Mouse (Mus musculus) CD4-positive, CD25-positive, alpha-beta regulatory T cell, adult 2 months (primary cell): Measurements from ENCODE around the gene Def6.

Experiments used
- DNase-seq: peaks from one replicate; pipeline ENCODE4 v3.0.0-alpha.2; 2012; ENCODE audit warnings: low read depth, low spot score

Gene Def6

DNA sequence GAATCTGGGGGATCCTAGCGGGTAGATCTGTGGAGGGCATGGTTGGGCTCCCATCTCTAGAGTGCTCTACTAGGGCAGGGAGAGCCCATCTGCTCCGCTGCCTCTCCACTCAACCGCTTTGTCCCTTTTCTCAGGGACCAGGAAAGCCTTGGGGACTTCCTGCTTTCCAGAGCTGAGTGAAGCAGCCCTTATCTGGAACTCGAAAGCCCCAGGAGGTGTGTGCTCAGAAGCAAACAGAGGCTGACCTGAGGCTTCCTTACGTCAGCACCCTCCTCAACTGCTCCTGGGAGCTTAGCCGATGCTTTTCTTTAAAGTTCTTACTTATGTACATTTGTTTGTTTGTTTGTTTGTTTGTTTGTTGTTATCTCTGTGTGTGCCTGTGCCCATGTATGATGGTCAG, 65.3 kb downstream of the Def6 start:
- no peak for DNase-seq

DNA sequence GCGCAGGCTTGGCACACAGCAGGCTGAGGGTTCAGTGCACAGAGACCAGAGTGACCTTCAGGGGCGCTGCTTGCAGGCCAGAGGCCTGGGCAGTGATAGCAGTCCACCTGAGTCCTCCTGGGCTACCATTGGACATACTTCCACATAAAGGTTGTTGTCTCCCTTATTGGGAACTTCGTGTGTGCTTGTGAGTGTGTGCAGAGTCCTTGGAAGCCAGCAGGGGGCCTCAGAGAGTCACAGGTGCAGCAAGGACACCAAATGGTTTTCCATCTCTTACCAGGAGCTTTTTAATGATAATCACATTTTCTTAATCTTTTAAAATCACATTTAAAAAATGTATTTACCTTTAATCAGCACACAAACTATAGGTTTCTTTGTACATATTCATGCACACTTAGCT, 67.2 kb downstream of the Def6 start:
- peak; percentile 53 for DNase-seq

DNA sequence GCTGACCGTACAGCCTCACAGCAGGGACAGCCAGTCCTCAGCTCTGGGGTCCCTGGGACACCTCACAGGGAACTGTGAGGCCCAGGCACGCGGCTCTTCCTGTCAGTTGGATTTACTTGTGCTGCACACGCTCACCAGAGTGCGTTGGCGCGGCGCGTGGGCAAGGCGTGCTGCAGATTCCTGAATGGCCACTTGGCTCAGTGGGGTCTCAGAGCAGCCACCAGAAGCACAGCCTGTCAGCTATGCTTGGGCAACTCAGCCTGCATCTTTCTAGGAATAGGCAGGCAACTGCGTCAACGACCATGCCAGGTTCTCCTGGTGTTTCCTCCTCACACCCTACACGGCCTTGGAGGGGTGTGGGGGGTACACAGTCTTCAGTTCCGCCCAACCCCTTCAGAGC, 69.6 kb downstream of the Def6 start:
- DNase-seq = no peak

DNA sequence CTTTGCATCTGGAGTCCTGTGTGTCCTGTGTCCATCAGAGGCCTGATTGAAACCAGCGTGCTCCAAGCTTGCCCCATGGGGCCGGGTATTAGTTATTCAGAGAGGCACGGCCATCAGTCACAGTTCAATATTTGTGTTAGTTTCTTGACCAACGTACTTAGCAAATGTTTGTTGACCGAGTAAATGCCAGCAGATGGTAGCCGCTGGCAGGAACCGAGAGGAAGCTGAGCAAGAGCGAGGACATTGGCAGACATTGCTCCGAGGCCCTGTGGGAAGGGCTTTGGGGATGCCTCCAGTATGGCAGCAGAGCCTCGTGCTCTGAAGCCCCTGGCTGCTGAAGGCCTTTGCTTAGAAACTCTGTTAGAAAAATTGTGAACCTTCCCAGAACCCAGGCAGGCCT, 70.1 kb downstream of the Def6 start:
- DNase-seq = no peak

DNA sequence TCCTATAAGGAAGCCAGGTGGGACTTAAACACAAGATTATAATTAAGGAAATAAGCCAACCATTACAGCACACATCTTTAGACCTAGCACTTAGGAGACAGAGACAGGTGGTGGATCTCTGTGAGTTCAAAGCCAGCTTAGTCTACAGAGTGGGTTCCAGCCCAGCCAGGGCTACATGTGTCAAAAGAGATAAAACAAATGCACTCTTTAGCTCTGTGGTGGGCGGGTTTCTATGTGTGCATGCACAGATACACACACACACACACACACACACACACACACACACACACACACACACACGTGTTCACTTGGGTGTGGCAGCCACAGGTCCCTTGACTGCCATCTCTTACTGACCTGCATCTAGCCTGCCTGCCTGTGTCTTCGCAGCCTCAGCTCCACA, 70.6 kb downstream of the Def6 start:
- DNase-seq = no peak
